Mouse (Mus musculus) liver, adult 2 months (tissue): ENCODE measurements around the gene Lama4.

ENCODE experiments used
- CTCF ChIP-seq: fragments of 200-500 bp; IDR thresholded peaks from 2 replicates; pipeline ENCODE4 v1.5.1; 2011; ENCODE audit warnings: low read depth, low read length, control low read depth
- POLR2A ChIP-seq: fragments of 200-500 bp; IDR thresholded peaks from 2 replicates; pipeline ENCODE4 v1.6.1; 2011; ENCODE audit warnings: low read length, control low read depth; ENCODE audit not compliant: insufficient read depth; ENCODE audit errors: extremely low read depth

DNA sequence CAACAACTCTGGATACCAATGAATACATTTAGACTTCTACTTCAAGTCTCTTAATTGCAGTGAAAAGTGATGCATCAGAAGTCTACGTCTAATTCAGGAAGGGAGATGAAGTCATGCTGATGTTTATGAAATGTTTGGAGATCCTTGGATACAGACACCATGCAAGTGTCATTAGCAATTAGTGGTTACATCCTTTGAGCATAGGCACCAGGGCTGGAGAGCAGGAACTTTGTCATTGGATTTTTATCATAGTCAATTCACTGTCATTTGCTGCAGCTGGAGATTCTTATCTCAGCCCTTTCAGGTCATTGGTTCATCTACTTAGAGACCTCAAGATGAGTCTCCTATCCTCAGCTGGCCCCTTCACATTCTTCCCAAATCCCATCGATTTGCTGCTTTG lies 30.6 kb downstream of the Lama4 start:
- TF ChIP-seq CTCF (no peak), POLR2A (no peak)
